ENCODE assay signal across 9 mouse cellular contexts in genomic region chr5:138778731-138779463, GRCm38 (mm10). TPM values are rescaled to one million over a fixed set of nuclear protein-coding genes. Genes with fewer than 3 reads are reported as not detected.
DNase-seq lines count a peak whose midpoint lies in the region; ATAC-seq lines count a peak whose summit lies in the region.
"Had no signal": no experiment of that assay in that cellular context is flagged by ENCODE, and none has a peak within 500 bp of the region (broad histone marks: within the 10 kb centered on the region; RNA-seq: fewer than 3 reads in every experiment).

No protein-coding gene starts in this region.

- peaks cover 7% of the 10 kb centered on the region for H3K36me3 ChIP-seq in forebrain, embryonic 16.5 days (ENCODE audit: control insufficient read depth, insufficient read depth)
- H3K36me3 ChIP-seq in midbrain, embryonic 14.5 days (ENCODE audit: control insufficient read depth, insufficient read depth, low read length): peaks cover 36% of the 10 kb centered on the region
- no peaks in the 10 kb centered on the region for H3K36me3 ChIP-seq in liver, embryonic 12.5 days

- no peak overlapping the region for H3K4me2 ChIP-seq in forebrain, embryonic 16.5 days (ENCODE audit: low read length)
- H3K4me2 ChIP-seq in midbrain, embryonic 14.5 days (ENCODE audit: low read length): no peak overlapping the region
- no peak overlapping the region for H3K4me2 ChIP-seq in liver, embryonic 12.5 days

- DNase-seq in adrenal gland, adult (ENCODE audit: inconsistent age in 2 of 2, low spot score in 1 of 2): peak; percentile 15 to 35
- no peak for DNase-seq in adrenal gland, postnatal 14 days
- peak; percentile 29 to 55 for DNase-seq in kidney, postnatal 4 days
- peak; percentile 72 for DNase-seq in midbrain, embryonic 14.5 days
- DNase-seq in ovary, postnatal 10 days (ENCODE audit: low spot score): no peak
- no peak for DNase-seq in heart, adult 8-10 months (ENCODE audit: low spot score)

- no peak overlapping the region for H3K4me3 ChIP-seq in forebrain, embryonic 16.5 days (replicated peaks; ENCODE audit: low read length)
- H3K4me3 ChIP-seq in midbrain, embryonic 14.5 days (replicated peaks; ENCODE audit: low read depth, low read length): no peak overlapping the region
- H3K4me3 ChIP-seq in liver, embryonic 12.5 days: no peak overlapping the region
- H3K4me3 ChIP-seq: myocyte had no signal

- peak overlapping the region; percentile 63 for H3K27ac ChIP-seq in forebrain, embryonic 16.5 days (ENCODE audit: low read length)
- peak overlapping the region; percentile 82 for H3K27ac ChIP-seq in midbrain, embryonic 14.5 days (replicated peaks; ENCODE audit: low read depth, low read length)
- no peak overlapping the region for H3K27ac ChIP-seq in liver, embryonic 12.5 days

- H3K4me1 ChIP-seq in forebrain, embryonic 16.5 days (replicated peaks; ENCODE audit: control insufficient read depth, insufficient read depth, low read length): peaks cover 18% of the 10 kb centered on the region
- H3K4me1 ChIP-seq in midbrain, embryonic 14.5 days (ENCODE audit: control insufficient read depth, insufficient read depth, low read length): peaks cover 13% of the 10 kb centered on the region
- H3K4me1 ChIP-seq in liver, embryonic 12.5 days: no peaks in the 10 kb centered on the region

- 47% methylated on average over 9 of the region's 9 CpGs for WGBS in forebrain, embryonic 16.5 days
- 36% methylated on average over 9 of the region's 9 CpGs for WGBS in midbrain, embryonic 14.5 days
- 57% methylated on average over 9 of the region's 9 CpGs for WGBS in liver, embryonic 12.5 days (ENCODE audit: insufficient replicate concordance)

- no peaks in the 10 kb centered on the region for H3K9me3 ChIP-seq in forebrain, embryonic 16.5 days (ENCODE audit: control insufficient read depth, low read length)
- no peaks in the 10 kb centered on the region for H3K9me3 ChIP-seq in midbrain, embryonic 14.5 days (ENCODE audit: control insufficient read depth, low read length)
- no peaks in the 10 kb centered on the region for H3K9me3 ChIP-seq in liver, embryonic 12.5 days (replicated peaks)

- no peak overlapping the region for H3K9ac ChIP-seq in forebrain, embryonic 16.5 days (replicated peaks; ENCODE audit: low read depth, low read length)
- H3K9ac ChIP-seq in midbrain, embryonic 14.5 days (replicated peaks; ENCODE audit: low read length): no peak overlapping the region
- H3K9ac ChIP-seq in liver, embryonic 12.5 days: no peak overlapping the region

- peak; percentile 64 for ATAC-seq in forebrain, embryonic 16.5 days
- ATAC-seq in midbrain, embryonic 14.5 days (ENCODE audit: low FRiP score, low TSS enrichment): peak; percentile 60; the same call in 1 of the 2 replicates
- no peak for ATAC-seq in liver, embryonic 12.5 days

- no peaks in the 10 kb centered on the region for H3K27me3 ChIP-seq in forebrain, embryonic 16.5 days (replicated peaks; ENCODE audit: control insufficient read depth, insufficient read depth, low read length)
- H3K27me3 ChIP-seq in midbrain, embryonic 14.5 days (ENCODE audit: control insufficient read depth, insufficient read depth, low read length): no peaks in the 10 kb centered on the region
- H3K27me3 ChIP-seq in liver, embryonic 12.5 days (replicated peaks): no peaks in the 10 kb centered on the region

RNA-seq across cellular contexts. Expression of gene Fam20c, which starts 24.6 kb away (rescaled TPM):
- 13.9 and 15.1 TPM in 2 replicates for total RNA-seq in adrenal gland, postnatal 14 days (2021)
- polyA plus RNA-seq in forebrain, embryonic 16.5 days (2015; fragmentation: Nextera tagmentation; extraction: Ambion mirVana): 34.8 and 39.2 TPM in 2 replicates
- polyA plus RNA-seq in midbrain, embryonic 14.5 days (2014; fragmentation: Nextera tagmentation; extraction: Ambion mirVana): 51.2 and 56.1 TPM in 2 replicates
- 8.1 and 9.7 TPM in 2 replicates for polyA plus RNA-seq in liver, embryonic 12.5 days (2016; fragmentation: Nextera tagmentation; extraction: Ambion mirVana)
- total RNA-seq in heart, adult 8-10 months (2022): 10 to 100 TPM; 11.6 to 16.9 (median 14.3) TPM

RNA-seq across cellular contexts. Expression of gene Gm5294, which starts 41.0 kb away (rescaled TPM):
- not detected in 2 replicates for total RNA-seq in adrenal gland, postnatal 14 days (2021)
- not detected in 2 replicates for polyA plus RNA-seq in forebrain, embryonic 16.5 days (2015; fragmentation: Nextera tagmentation; extraction: Ambion mirVana)
- polyA plus RNA-seq in midbrain, embryonic 14.5 days (2014; fragmentation: Nextera tagmentation; extraction: Ambion mirVana): not detected in 2 replicates
- polyA plus RNA-seq in liver, embryonic 12.5 days (2016; fragmentation: Nextera tagmentation; extraction: Ambion mirVana): not detected in 2 replicates
- total RNA-seq in heart, adult 8-10 months (2022): not detected
- polyA plus RNA-seq: myocyte had no signal

Comparison
In these comparisons a context has a peak if more than half of its experiments do, and no peak if none do; other contexts are left out.
1. DNase-seq: peak in adrenal gland, adult (2 of 2), kidney, postnatal 4 days (2 of 2) and midbrain, embryonic 14.5 days (single experiment); none in adrenal gland, postnatal 14 days (single experiment), ovary, postnatal 10 days (single experiment) and heart, adult 8-10 months (single experiment).